ENCODE assay signal across 30 mouse cellular contexts in the genomic region with DNA sequence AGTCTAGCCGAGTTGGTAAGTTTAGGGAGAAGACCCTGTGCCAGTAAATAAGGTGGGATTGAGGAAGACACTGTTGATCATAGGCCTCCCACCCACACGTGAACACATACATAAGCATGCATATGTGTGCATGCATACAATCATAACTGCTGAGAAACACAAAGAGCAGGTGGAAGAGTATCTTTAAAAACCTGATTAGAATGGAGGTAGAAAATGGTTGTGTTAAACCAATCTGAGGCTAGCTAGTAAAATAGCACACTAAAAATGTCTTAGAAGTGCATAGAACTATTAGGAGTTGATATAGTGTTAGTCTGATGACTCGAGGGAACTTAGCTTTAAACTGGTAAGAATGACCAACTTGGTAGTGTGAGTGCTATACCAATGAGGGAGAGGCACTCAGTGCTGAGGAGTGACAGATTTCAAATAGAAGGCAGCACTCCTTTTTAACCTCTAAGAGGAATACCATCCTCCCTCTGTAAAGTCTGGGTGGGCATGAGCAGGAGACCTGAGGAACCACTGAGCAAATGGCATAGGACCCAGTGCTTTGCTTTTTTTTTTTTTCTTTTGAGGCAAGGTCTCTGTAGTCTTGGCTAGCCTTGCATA.
"Had no signal": no experiment of that assay in that cellular context is flagged by ENCODE, and none has a peak within 500 bp of the region (broad histone marks: within the 10 kb centered on the region; RNA-seq: fewer than 3 reads in every experiment).

No protein-coding gene starts in this region.

- ATAC-seq: liver, embryonic 12.5 days; liver, postnatal 0 days; lung, postnatal 0 days; midbrain, embryonic 13.5 days; midbrain, embryonic 15.5 days; midbrain, embryonic 16.5 days had no signal

- H3K27me3 ChIP-seq: limb, embryonic 12.5 days; limb, embryonic 13.5 days; limb, embryonic 15.5 days; liver, embryonic 12.5 days; liver, embryonic 13.5 days; liver, embryonic 15.5 days; lung, embryonic 15.5 days; megakaryocyte, embryonic 14.5 days; midbrain, embryonic 13.5 days; midbrain, embryonic 15.5 days; neural tube, embryonic 12.5 days had no signal

- H3K9me3 ChIP-seq: limb, embryonic 10.5 days; limb, embryonic 12.5 days; limb, embryonic 13.5 days; limb, embryonic 15.5 days; liver, embryonic 12.5 days; liver, embryonic 13.5 days; liver, embryonic 15.5 days; lung, embryonic 15.5 days; megakaryocyte, embryonic 14.5 days; midbrain, embryonic 10.5 days; midbrain, embryonic 13.5 days; midbrain, embryonic 15.5 days; neural tube, embryonic 12.5 days had no signal

- H3K4me1 ChIP-seq: limb, embryonic 15.5 days; liver, embryonic 12.5 days; liver, embryonic 13.5 days; lung, embryonic 15.5 days; midbrain, embryonic 10.5 days; midbrain, embryonic 13.5 days; neural tube, embryonic 12.5 days had no signal

- DNase-seq: left cerebral cortex, postnatal 4 days; liver; liver, embryonic 13.5 days; liver, postnatal 0 days; lung, adult 18-20 months; lung, adult 2 months; lung, embryonic 14.5 days; lung, postnatal 10 days; lung, postnatal 14 days; lung, postnatal 36 days; lung, postnatal 4 days had no signal

- H3K4me2 ChIP-seq: limb, embryonic 12.5 days; limb, embryonic 13.5 days; limb, embryonic 15.5 days; liver, embryonic 11.5 days; liver, embryonic 12.5 days; liver, embryonic 13.5 days; liver, embryonic 15.5 days; lung, embryonic 14.5 days; lung, embryonic 15.5 days; midbrain, embryonic 11.5 days; midbrain, embryonic 13.5 days; midbrain, embryonic 15.5 days; neural tube, embryonic 12.5 days had no signal

- H3K9ac ChIP-seq: limb, embryonic 12.5 days; limb, embryonic 13.5 days; limb, embryonic 15.5 days; liver, embryonic 12.5 days; liver, embryonic 13.5 days; liver, embryonic 14.5 days; liver, embryonic 15.5 days; liver, postnatal 0 days; lung, embryonic 14.5 days; lung, embryonic 15.5 days; midbrain, embryonic 13.5 days; midbrain, embryonic 15.5 days; neural tube, embryonic 12.5 days had no signal

- H3K4me3 ChIP-seq: limb, embryonic 10.5 days; limb, embryonic 12.5 days; limb, embryonic 13.5 days; limb, embryonic 15.5 days; liver, embryonic 12.5 days; liver, embryonic 13.5 days; liver, embryonic 15.5 days; lung, embryonic 15.5 days; megakaryocyte, embryonic 14.5 days; midbrain, embryonic 10.5 days; midbrain, embryonic 13.5 days; midbrain, embryonic 15.5 days; myocyte; neural tube, embryonic 12.5 days had no signal

- H3K27ac ChIP-seq: limb, embryonic 10.5 days; limb, embryonic 12.5 days; limb, embryonic 13.5 days; limb, embryonic 15.5 days; liver, embryonic 12.5 days; liver, embryonic 13.5 days; liver, embryonic 14.5 days; liver, embryonic 15.5 days; lung, embryonic 15.5 days; macrophage; midbrain, embryonic 10.5 days; midbrain, embryonic 13.5 days; midbrain, embryonic 15.5 days; neural tube, embryonic 12.5 days had no signal
